Mouse (Mus musculus) embryonic facial prominence, embryonic 12.5 days (tissue): ENCODE data around the gene Smim13. TPM values are rescaled to one million over a fixed set of nuclear protein-coding genes. Genes with fewer than 3 reads are reported as not detected.

Experiments
- ATAC-seq: fragments of 200-750 bp; cut with Nextera tagmentation; 2 replicates; pipeline ENCODE4 v1.8.0; 2017; ENCODE audit not compliant: insufficient number of reproducible peaks, insufficient read depth, low FRiP score, low TSS enrichment
- H3K27ac ChIP-seq: fragments of 300-500 bp; sonication (generic); 2 replicates; pipeline ENCODE4 v1.5.1; 2016; ENCODE audit warnings: mild to moderate bottlenecking
- H3K27me3 ChIP-seq: fragments of 300-500 bp; sonication (generic); 2 replicates; pipeline ENCODE4 v1.6.1; 2016; ENCODE audit warnings: mild to moderate bottlenecking, moderate library complexity
- H3K36me3 ChIP-seq: fragments of 300-500 bp; sonication (generic); 2 replicates; pipeline ENCODE4 v1.6.1; 2016; ENCODE audit warnings: mild to moderate bottlenecking
- H3K4me1 ChIP-seq: fragments of 300-500 bp; sonication (generic); 2 replicates; pipeline ENCODE4 v1.6.1; 2016
- H3K4me2 ChIP-seq: fragments of 300-500 bp; sonication (generic); replicated peaks from 2 replicates; pipeline ENCODE4 v1.6.1; 2016; ENCODE audit warnings: mild to moderate bottlenecking, moderate library complexity
- H3K4me3 ChIP-seq: fragments of 300-500 bp; sonication (generic); 2 replicates; pipeline ENCODE4 v1.5.1; 2016; ENCODE audit warnings: mild to moderate bottlenecking
- H3K9ac ChIP-seq: fragments of 300-500 bp; sonication (generic); 2 replicates; pipeline ENCODE4 v1.6.1; 2016; ENCODE audit warnings: mild to moderate bottlenecking, moderate library complexity
- H3K9me3 ChIP-seq: fragments of 300-500 bp; sonication (generic); 2 replicates; pipeline ENCODE4 v1.6.1; 2016; ENCODE audit warnings: mild to moderate bottlenecking, moderate library complexity
- WGBS: fragments of 180-500 bp; shearing (Covaris S2); methylation state at CpG from one replicate; pipeline ENCODE4 v1.1.7; 2016; 5-methylcytosine and 5-hydroxymethylcytosine counted together
- polyA plus RNA-seq: library from polyadenylated mRNA; unstranded; fragments of >200 nt; fragmentation: Nextera tagmentation; extraction: Ambion mirVana; gene quantifications from 2 replicates; pipeline ENCODE4 v1.2.1, GENCODE M21; 2016

Smim13 gene
- polyA plus RNA-seq, 1 experiment from 2014 or later = 21.4 TPM

DNA sequence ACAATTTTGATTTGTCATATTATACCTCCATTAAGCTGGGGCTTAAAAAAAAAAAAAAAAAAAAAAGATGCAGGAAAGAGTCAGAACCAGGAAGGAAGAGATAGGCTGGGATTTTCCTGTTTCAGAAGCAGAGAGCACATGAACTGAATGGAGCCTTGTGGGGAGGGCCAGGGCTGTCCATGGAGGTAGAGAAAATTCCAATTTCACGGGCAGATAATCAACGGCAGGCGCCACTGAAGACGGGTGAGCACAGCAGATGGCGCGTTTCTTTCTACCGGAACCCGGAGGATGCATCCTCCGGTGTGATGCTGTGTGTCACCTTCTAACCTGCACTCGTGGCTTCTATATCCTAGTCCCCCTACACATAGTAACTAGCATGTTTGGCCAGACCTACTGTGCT lies 46.8 kb downstream of the Smim13 start:
- Histone ChIP-seq H3K36me3 (no peaks in the 10 kb centered on the region), H3K27ac (no peak overlapping the region), H3K4me2 (0 out of 2 replicates have a peak overlapping the region, but pooled peaks have one; percentile 2), H3K9me3 (no peaks in the 10 kb centered on the region), H3K4me1 (peaks cover 12% of the 10 kb centered on the region), H3K9ac (no peak overlapping the region), H3K4me3 (no peak overlapping the region), H3K27me3 (no peaks in the 10 kb centered on the region)
- WGBS = 36% methylated on average over 10 of the region's 10 CpGs
- ATAC-seq = no peak

DNA sequence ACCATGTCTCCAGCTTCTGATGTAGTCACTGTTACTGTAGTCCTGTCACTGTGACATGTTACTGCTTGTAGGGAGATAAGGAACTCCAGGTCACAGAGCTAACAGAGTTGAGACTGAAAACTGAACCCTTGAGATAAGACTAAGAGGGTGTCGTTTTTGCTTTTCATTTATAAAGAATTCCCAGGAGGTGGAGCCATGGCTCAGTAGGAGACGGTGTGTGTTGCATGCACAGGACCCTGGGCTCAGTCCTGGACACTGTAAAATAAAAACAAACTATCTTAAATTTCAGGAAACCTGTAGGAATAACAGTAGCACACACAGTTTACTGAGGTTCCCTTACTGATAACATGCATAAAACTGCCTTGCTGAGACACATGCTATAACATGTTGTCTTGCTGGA lies 48.9 kb downstream of the Smim13 start:
- H3K9me3 ChIP-seq = no peaks in the 10 kb centered on the region
- H3K9ac ChIP-seq = no peak overlapping the region
- H3K4me1 ChIP-seq = peaks cover 11% of the 10 kb centered on the region
- no peak overlapping the region for H3K4me3 ChIP-seq
- H3K27me3 ChIP-seq = no peaks in the 10 kb centered on the region
- H3K4me2 ChIP-seq = no peak overlapping the region
- no peak for ATAC-seq
- 26% methylated on average over 2 of the region's 2 CpGs for WGBS
- no peak overlapping the region for H3K27ac ChIP-seq
- H3K36me3 ChIP-seq = no peaks in the 10 kb centered on the region

DNA sequence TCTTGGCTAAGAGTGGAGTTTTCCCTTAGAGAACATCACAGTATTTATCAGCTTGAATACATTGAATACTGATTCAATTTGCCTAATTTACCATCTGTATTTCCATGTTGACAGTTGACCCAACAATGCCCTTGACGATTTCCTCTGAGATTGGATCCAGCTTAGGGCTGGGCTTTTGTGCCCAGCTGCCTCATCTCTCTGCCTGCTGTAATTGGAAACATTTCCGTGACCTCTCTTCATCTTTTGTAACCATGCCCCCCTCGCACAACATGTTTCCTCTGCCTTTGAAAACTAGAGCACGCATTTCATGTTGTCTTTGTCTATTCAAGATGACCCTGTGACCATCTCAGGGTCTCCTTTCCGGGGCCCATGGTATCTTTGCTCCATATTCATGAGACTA lies 49.4 kb downstream of the Smim13 start:
- H3K36me3 ChIP-seq = no peaks in the 10 kb centered on the region
- no peaks in the 10 kb centered on the region for H3K27me3 ChIP-seq
- H3K9ac ChIP-seq = no peak overlapping the region
- no peak for ATAC-seq
- no peaks in the 10 kb centered on the region for H3K9me3 ChIP-seq
- H3K4me2 ChIP-seq = no peak overlapping the region
- H3K4me3 ChIP-seq = no peak overlapping the region
- H3K4me1 ChIP-seq = peaks cover 10% of the 10 kb centered on the region
- H3K27ac ChIP-seq = no peak overlapping the region
- 19% methylated on average over 5 of the region's 5 CpGs for WGBS

DNA sequence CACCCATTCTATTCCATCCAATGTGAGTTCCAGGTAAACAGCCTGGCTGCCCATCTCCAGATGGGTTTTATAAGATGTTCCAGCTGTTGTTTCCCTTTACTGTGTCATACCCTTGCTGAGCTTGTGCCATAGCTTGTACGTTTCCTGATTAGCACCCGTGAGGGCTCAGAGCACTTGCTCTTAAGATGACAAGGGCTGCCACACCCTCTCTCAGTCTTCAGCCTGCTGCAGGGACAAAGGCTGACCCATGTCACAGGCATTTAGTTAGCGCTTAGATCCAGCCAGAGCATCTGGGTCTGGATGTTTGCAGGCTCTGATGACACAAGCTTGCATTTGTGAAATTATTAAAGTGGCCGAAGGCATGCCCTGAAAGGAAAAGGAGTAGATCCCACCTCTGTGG lies 50.4 kb downstream of the Smim13 start:
- no peaks in the 10 kb centered on the region for H3K36me3 ChIP-seq
- no peak overlapping the region for H3K4me3 ChIP-seq
- H3K9ac ChIP-seq = no peak overlapping the region
- H3K4me2 ChIP-seq = no peak overlapping the region
- no peaks in the 10 kb centered on the region for H3K9me3 ChIP-seq
- no peak overlapping the region for H3K27ac ChIP-seq
- H3K4me1 ChIP-seq = peaks cover 10% of the 10 kb centered on the region
- no peak for ATAC-seq
- no peaks in the 10 kb centered on the region for H3K27me3 ChIP-seq
- WGBS = 52% methylated on average over 4 of the region's 4 CpGs

DNA sequence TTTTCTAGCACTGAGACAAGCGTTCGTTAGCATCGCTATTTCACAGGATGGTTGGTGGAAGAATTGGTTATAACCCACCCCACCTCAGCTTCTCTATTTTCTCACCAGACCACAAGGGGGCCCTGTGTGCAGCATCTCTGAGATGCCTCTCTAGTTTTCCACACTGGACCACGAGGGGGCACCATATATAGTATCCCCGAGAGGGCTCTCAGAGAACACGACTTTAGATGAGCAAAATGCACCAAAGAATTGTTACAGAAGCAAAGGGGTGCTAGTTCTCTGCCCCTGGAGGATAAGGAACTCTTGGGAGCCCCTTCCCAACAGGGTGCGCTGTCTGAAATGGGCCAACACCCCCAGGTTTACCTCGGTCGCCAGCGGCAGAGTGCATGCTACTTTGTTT lies 53.1 kb downstream of the Smim13 start:
- WGBS = 63% methylated on average over 10 of the region's 10 CpGs
- Histone ChIP-seq H3K9ac (no peak overlapping the region), H3K4me1 (peaks cover 10% of the 10 kb centered on the region), H3K4me2 (no peak overlapping the region), H3K27me3 (no peaks in the 10 kb centered on the region), H3K4me3 (no peak overlapping the region), H3K9me3 (no peaks in the 10 kb centered on the region), H3K27ac (no peak overlapping the region), H3K36me3 (no peaks in the 10 kb centered on the region)
- no peak for ATAC-seq

DNA sequence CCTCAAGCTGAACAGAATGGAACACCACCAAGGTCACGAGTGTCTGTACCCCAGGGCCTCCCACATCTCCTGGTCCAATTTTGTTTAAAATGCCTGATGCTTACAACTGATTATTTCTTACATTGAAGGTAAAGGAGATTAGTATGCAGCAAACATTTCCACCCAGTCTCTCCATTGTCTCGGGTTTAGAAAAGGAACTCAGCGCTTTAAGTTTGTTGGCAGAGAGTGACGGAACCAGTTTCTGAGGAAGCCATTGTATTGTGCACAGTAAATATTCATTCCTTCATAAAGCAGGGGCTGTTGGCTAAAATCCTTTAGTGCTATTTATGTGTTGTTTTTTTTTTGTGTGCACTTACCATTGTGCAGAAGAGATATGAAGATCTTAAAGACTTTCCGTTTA lies 71.1 kb downstream of the Smim13 start:
- ATAC-seq = no peak
- no peaks in the 10 kb centered on the region for H3K9me3 ChIP-seq
- H3K4me1 ChIP-seq = no peaks in the 10 kb centered on the region; the same call in 1 of the 2 replicates
- H3K9ac ChIP-seq = no peak overlapping the region
- no peak overlapping the region for H3K4me3 ChIP-seq
- H3K27me3 ChIP-seq = no peaks in the 10 kb centered on the region
- WGBS = 78% methylated on average over 5 of the region's 5 CpGs
- H3K36me3 ChIP-seq = peaks cover 16% of the 10 kb centered on the region
- no peak overlapping the region for H3K4me2 ChIP-seq
- no peak overlapping the region for H3K27ac ChIP-seq

DNA sequence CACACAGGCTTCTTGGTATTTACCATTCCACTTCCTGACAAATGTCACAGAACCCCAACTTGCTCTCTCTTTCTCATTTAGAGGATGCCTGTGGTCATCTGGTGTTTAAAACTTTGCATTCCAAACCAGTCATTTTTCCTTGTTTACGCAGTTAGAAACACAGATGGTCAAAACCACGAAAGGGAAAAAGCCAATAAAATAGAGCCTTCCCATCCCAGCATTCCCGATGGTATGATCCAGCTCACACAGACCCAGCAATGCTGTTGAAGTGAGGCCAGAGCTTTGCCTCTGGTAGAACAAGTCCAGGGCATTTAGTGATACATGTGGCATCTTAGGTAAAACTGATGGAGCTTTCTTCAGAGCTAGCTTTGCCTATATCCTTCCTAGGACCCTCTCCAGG lies 71.8 kb downstream of the Smim13 start:
- ATAC-seq = no peak
- Histone ChIP-seq H3K4me3 (no peak overlapping the region), H3K27me3 (no peaks in the 10 kb centered on the region), H3K36me3 (peaks cover 9% of the 10 kb centered on the region), H3K4me2 (no peak overlapping the region), H3K9me3 (no peaks in the 10 kb centered on the region), H3K27ac (0 out of 2 replicates have a peak overlapping the region, but pooled peaks have one; percentile 12), H3K9ac (no peak overlapping the region), H3K4me1 (no peaks in the 10 kb centered on the region; the same call in 1 of the 2 replicates)
- WGBS = 62% methylated on average over 3 of the region's 3 CpGs

DNA sequence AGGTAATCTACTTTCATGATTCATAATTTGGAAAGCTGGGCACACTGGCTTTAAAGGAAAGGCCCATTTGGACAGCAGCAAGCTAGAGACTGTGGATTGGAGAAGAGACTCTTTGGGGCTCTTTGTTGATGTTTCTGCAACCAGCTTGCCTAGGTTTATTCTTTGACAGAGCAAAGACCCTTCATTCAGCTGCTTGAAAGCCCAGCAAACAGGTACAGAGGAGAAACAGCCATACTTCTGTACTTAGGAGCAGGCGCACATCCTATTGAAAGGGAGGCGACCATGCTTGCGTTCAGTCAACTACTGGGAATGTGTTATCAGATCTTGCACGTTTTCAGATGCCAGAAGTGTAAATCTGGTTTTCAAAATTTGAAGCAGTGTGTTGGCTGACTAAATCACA lies 75.0 kb downstream of the Smim13 start:
- Histone ChIP-seq H3K27ac (no peak overlapping the region), H3K4me1 (no peaks in the 10 kb centered on the region; the same call in 1 of the 2 replicates), H3K4me2 (no peak overlapping the region), H3K4me3 (no peak overlapping the region), H3K27me3 (no peaks in the 10 kb centered on the region), H3K9me3 (no peaks in the 10 kb centered on the region), H3K36me3 (no peaks in the 10 kb centered on the region), H3K9ac (no peak overlapping the region)
- 84% methylated on average over 4 of the region's 4 CpGs for WGBS
- ATAC-seq = no peak

DNA sequence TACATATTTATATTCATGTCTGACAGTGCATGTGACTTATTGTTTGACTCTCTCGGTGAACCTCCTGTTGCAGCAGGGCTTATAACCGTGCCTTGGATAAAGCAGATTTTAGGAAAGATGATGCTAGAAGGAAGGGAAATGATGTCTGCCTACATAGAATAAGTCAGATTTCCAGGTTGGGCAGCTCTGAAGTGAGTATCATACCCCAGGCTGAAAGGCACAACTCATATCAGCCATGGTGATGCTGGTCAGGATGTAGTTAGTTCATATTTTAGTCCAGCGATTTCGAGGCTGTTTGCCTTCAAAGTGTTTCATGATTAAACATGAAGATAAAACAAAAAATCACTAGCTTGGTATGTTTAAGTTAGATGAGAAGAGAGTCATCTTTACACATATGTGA lies 75.7 kb downstream of the Smim13 start:
- no peak for ATAC-seq
- Histone ChIP-seq H3K36me3 (no peaks in the 10 kb centered on the region), H3K27ac (no peak overlapping the region), H3K9ac (no peak overlapping the region), H3K4me2 (no peak overlapping the region), H3K4me1 (no peaks in the 10 kb centered on the region; the same call in 1 of the 2 replicates), H3K4me3 (no peak overlapping the region), H3K9me3 (no peaks in the 10 kb centered on the region), H3K27me3 (no peaks in the 10 kb centered on the region)
- WGBS = 89% methylated on average over 4 of the region's 4 CpGs

DNA sequence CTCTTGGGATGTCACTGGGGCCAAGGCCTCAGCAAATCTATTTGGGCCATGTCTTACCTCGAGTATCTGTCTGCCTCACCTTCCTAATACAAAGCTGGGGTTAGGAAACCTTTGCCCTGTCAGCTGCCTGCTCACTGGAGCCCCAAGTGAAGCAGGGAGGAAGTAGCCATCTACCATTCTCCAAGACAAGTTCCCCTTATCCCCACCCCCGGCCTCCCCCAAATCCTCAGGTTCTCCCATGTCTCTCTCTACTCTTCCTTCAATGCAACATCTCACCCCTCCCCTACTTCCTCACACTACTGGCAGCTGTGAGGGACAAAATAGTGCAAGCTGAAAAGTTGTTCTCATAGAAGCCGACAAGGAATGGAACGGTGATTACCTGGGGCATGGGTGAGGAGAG lies 76.5 kb downstream of the Smim13 start:
- H3K27ac ChIP-seq = no peak overlapping the region
- no peaks in the 10 kb centered on the region for H3K27me3 ChIP-seq
- no peak for ATAC-seq
- no peaks in the 10 kb centered on the region for H3K9me3 ChIP-seq
- H3K4me2 ChIP-seq = no peak overlapping the region
- no peak overlapping the region for H3K9ac ChIP-seq
- no peaks in the 10 kb centered on the region; the same call in 1 of the 2 replicates for H3K4me1 ChIP-seq
- H3K4me3 ChIP-seq = no peak overlapping the region
- no peaks in the 10 kb centered on the region for H3K36me3 ChIP-seq
- WGBS = 82% methylated on average over 4 of the region's 4 CpGs

Other genes starting within 250 kb of the Smim13 start
- gene Pak1ip1, start 248.8 kb upstream of the Smim13 start, polyA plus RNA-seq = 55.7 and 58.2 TPM in 2 replicates
- 183 and 197 TPM in 2 replicates for gene Tmem14c, start 233.6 kb upstream of the Smim13 start, polyA plus RNA-seq
- 0.72 and 0.78 TPM in 2 replicates for gene Mak, start 170.1 kb upstream of the Smim13 start, polyA plus RNA-seq
- 0.08 TPM in 1 of 2 replicates, not detected in the other for gene Gcm2, start 138.8 kb upstream of the Smim13 start, polyA plus RNA-seq
- 0.29 TPM in 1 of 2 replicates, not detected in the other for gene Sycp2l, start 135.5 kb upstream of the Smim13 start, polyA plus RNA-seq
- gene Elovl2, start 29.4 kb upstream of the Smim13 start, polyA plus RNA-seq = 14.4 and 15.5 TPM in 2 replicates
- not detected in 2 replicates for gene Gm17364, start 24.1 kb downstream of the Smim13 start, polyA plus RNA-seq
- 20.6 and 22.8 TPM in 2 replicates for gene Nedd9, start 237.5 kb downstream of the Smim13 start, polyA plus RNA-seq